Mouse (Mus musculus) spleen, postnatal 10 days (tissue): ENCODE measurements around the gene Pld6.

Experiments
- DNase-seq, 2 experiments: peaks; one replicate each; pipeline ENCODE4 v3.0.0; 2021 to 2022; ENCODE audit warnings: low spot score in 2 of 2

Gene Pld6

GRCm38 (mm10) chr11:59786444-59787198 is 824 bp downstream of the Pld6 start:
- DNase-seq = no peak

DNA sequence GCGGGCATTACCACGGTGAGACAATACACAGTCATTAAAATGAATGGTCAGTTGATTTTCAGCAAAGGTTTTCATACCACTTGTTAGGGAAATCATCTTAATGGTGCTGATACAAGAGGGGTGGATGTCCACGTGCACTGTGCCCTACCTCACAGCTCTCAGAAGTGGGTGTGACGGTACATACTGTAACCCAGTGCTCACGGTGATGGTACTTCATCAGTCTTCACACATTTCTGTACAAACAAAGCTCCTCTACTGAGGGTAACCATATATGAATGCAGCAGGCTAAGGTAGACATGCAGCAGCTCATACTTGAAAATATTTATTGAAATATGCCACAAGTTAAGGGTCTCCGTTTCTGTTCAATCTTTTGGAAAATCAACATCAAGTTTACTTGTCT is 3.9 kb downstream of the Pld6 start:
- no peak for DNase-seq

- no peak for DNase-seq
Observed at GRCm38 (mm10) chr11:59782091-59782590, 5.3 kb downstream of the Pld6 start.

DNA sequence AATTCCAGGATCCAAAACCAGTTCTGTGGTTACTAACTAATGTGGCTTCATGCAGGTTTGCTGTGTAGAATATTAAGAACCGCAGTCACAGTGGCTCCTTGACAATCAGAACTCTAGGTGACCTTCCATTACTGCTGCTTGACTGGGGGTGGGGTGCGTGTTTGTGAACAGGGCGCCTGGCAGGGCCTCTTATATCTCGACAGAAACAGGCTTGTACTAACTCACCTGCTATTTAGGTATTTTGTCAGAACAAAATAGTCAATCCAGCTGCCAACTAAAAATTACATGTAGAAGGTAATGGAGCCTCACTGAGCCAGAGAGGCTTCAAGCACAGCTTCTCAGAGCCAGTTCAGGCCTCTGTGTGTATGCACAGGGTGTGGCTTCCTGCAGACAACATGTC is 7.2 kb downstream of the Pld6 start:
- no peak for DNase-seq

DNA sequence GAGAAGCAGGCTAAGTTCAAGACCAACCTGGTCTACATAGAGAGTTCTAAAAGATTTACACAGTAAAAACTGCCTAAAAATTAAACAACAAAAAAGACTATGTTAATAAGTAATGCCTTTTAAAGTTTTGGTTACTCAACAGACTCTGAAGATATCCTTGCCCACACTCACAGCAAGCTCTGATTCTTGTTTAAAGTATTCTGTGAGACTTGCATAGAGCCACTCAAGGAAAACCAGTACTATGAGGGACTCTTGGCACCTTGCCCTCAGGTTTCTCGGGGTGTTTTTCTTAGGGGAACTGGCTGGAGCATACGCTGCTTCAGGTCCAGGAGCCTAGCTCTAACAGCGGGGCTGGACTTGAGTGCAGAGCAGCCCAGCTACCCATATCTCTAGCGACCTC is 8.0 kb downstream of the Pld6 start:
- no peak for DNase-seq

DNA sequence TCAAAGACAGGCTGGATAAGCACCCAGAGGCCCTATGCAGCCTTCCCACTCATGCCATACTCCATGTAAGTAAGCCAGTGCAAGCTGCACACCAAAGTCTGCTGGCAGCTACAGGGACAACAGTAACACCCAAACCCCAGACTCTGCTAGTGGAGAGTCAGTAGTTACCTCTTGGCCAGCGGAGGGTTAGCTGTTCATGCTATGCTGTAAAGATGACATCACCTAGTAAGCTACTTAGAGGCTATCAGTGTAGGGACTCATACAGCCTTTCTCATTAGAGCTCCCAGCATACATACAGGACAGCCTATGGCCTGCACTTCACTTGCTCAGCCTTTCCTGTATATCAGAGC is 8.6 kb downstream of the Pld6 start:
- DNase-seq = no peak

DNA sequence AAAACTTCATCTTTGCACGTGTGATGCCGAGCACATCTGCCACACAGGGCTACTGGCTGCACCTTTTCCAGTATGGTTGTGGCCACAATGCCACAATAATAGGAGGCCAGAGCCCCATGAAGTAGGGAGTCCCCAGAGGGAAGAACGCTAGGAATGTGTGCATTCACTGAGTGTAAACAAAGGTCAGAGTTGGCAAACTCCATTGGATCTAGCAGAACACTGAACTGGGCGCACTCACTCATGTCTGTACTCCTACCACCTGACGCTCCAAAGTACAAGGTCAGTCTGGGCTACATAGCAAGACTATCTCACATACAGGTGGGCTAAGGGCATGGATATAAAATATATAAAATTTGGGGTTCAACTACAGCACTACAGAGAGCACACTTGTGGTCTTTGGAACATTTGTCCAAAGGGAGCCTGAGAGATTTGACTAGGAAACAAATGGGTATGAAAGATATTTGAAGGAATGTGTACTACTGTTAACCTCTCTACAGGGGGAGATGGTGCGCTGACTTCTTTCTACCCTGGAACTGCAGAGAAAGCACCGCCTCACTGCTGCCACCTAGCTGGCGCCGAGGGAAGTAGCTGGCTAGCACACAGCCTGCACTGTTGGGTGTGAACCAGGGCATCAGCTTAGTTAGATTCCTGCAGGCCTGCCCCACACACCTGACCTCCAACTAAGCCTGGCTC is 9.1 kb downstream of the Pld6 start:
- DNase-seq = peak; percentile 63 to 86

DNA sequence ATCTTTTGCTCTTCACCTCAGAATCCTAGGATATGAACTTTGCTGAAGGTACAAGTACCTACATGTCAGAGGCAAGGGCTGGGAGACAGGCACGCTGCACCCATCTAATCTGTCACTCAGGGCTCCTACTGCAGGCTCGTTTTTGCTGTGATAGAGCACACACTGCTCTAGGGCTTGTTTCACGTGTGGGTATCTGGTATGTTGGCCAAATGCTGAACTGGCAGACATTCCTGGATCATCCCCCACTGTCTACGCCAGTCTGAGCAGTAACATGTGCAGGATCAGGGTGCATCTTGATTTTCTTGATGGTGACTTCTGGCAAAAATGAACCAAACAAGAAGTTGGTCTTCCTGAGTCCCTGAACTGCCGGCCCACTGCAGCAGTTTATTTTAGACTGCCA is 10.2 kb downstream of the Pld6 start:
- no peak for DNase-seq

- no peak for DNase-seq
Observed at GRCm38 (mm10) chr11:59775435-59776148, 11.9 kb downstream of the Pld6 start.

- DNase-seq = no peak
Observed at GRCm38 (mm10) chr11:59774522-59774921, 12.9 kb downstream of the Pld6 start.

- DNase-seq = no peak
Observed at GRCm38 (mm10) chr11:59772902-59773301, 14.5 kb downstream of the Pld6 start.

DNA sequence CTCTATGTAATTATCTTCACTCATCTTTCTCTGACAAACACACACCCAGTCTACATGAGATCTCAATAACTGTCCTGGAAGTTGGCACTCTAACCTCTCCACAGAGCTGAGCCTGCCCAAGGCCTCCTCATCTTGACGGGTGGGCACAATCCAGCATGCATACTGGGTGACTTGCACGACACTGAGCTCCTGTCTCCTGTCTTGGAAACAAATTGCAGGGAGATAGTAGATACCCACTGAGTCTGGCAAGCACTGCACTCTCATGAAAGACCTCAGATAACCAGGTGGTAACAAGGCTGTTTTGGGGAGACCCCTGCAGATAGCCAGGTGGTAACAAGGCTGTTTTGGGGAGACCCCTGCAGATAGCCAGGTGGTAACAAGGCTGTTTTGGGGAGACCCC is 15.2 kb downstream of the Pld6 start:
- DNase-seq = no peak

GRCm38 (mm10) chr11:59770753-59771152 is 16.7 kb downstream of the Pld6 start:
- no peak for DNase-seq

- DNase-seq = no peak
Observed at GRCm38 (mm10) chr11:59769738-59770137, 17.7 kb downstream of the Pld6 start.

DNA sequence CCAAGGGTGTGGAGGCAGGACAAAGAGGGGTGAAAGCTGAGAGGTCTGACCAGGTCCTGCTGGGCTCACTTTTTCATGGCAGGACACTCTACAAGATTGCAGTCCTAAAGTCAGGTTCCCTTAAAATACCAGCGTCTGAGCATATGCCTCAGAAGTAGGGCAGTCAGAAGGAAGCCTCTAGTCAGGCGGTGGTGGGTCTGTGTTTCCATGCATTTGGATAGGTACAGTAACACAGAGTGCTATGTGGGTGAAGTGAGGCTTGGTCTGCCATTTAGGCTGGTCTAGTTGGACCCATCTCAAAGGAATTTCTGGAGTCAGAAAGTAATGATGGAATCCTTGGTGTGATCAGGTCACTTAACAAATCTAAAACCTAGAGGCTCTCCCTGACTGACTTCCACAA is 18.1 kb downstream of the Pld6 start:
- no peak for DNase-seq

GRCm38 (mm10) chr11:59760796-59761195 is 26.6 kb downstream of the Pld6 start:
- DNase-seq = no peak

- DNase-seq = no peak
Observed at GRCm38 (mm10) chr11:59759626-59760025, 27.8 kb downstream of the Pld6 start.

GRCm38 (mm10) chr11:59759178-59759577 is 28.3 kb downstream of the Pld6 start:
- no peak for DNase-seq

DNA sequence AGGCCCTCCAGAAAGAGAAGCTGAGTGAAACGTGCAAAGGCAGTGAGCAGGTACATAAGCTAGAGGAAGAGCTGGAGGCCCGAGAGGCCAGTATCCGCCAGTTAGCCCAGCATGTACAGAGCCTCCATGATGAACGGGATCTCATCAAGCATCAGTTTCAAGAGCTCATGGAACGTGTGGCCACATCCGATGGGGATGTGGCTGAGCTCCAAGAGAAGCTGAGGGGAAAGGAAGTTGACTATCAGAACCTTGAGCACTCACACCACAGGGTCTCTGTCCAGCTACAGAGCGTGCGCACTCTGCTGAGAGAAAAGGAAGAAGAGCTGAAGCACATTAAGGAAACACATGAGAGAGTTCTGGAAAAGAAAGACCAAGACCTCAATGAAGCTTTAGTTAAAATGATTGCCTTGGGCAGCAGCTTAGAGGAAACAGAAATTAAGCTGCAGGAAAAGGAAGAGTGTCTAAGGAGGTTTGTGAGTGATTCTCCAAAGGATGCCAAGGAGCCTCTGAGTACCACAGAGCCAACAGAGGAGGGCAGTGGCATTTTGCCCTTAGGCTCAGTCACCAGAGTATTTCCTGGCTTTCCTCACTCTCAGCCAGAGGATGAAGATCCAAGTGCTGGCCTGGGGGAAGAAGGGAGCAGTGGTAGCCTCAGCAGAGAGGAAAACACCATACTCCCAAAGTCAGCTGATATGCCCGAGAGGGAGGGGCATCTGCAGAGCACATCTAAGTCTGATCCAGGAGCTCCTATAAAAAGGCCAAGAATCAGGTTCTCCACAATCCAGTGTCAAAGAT is 29.1 kb downstream of the Pld6 start:
- no peak for DNase-seq

GRCm38 (mm10) chr11:59756351-59756750 is 31.1 kb downstream of the Pld6 start:
- DNase-seq = no peak

DNA sequence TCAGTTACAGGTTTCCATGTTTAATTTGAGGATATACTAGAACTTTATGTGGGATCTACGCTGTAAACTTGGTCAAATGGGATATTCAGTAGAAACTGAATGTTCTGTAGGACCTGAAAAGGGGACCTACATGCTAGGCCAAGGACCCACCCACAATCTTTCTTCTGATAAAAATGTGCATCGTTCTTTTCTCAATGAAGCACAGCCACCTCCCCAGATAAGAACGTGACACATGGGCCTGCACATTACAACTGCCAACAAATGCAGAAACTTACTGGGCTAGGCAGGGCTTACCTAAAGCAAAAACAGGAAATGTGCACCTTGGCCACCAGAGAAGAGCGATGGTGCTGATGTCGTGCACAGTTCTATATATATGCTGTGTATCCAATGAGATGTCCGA is 32.9 kb downstream of the Pld6 start:
- no peak for DNase-seq

- DNase-seq = no peak
Observed at GRCm38 (mm10) chr11:59749050-59749449, 38.4 kb downstream of the Pld6 start.
